Mouse (Mus musculus) 3134 (cell line): ENCODE results near the gene Mrpl12.
A peak's percentile ranks its signal among the peaks of the same experiment; 100 is the strongest.

ENCODE experiments used
- DNase-seq: peaks from one replicate; pipeline ENCODE4 v3.0.0-alpha.2; 2011; ENCODE audit warnings: low spot score; ENCODE audit not compliant: insufficient read length; ENCODE audit errors: extremely low read depth

The Mrpl12 gene

GRCm38 (mm10) chr11:120484265-120484981 is at the start of gene Mrpl12:
Gene Mrpl12, plus strand, starts transcription at chr11:120484613.
- DNase-seq: peak; percentile 92

GRCm38 (mm10) chr11:120437152-120437856 is 47.1 kb upstream of the Mrpl12 start, which contains the start of gene Nploc4:
Gene Nploc4, minus strand, starts transcription at chr11:120437708.
- peak; percentile 87 for DNase-seq

DNA sequence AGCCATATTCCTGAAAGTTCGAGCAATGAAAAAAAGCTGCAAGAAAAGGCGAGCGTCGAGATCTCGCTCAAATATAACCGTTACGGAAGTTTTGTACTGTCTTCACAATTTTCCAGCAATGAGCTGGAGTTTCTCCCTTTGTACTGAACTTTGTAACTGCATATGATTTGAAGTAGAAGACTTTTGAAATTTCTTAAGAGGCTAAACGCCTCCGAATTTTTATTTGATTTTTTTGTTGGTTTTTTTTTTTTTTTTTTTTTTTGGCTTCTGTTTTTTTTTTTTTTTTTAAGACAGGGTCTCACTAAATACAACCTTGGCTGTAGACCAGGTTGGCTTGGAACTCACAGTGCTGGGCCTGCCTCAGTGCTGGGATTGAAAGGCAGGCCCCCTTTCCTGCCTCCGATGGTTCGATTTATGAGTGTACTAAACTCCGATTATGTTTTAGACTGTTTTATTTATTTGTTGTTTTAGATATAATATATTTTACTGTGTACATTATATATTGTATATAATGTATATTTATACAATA is 46.5 kb upstream of the Mrpl12 start:
- no peak for DNase-seq

DNA sequence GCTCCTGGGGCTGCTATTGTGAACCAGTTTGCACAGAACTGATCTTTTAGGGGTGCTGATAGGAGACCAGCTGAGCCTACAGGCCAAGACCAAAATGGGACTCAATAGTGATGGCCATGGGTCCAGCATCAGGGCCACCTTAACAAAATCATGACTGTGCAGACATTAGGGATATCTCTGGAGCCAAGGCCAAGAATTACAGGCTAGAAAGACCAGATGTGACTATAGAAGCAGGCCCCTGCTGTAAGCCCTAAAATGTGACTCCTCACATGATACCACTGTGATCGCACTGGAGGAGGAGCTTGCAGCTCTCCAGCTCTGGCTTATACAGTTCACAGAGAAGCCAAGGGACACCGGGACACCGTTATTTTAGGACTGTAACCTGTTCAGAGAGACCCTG is 42.1 kb upstream of the Mrpl12 start, which contains the start of gene Tspan10:
Gene Tspan10, plus strand, starts transcription at position 301 of the 400 bp plus-strand sequence.
- no peak for DNase-seq

- DNase-seq: no peak
These were observed 41.6 kb upstream of the Mrpl12 start for GRCm38 (mm10) chr11:120442765-120443280.

GRCm38 (mm10) chr11:120444106-120444505 is 40.3 kb upstream of the Mrpl12 start:
- DNase-seq: no peak

DNA sequence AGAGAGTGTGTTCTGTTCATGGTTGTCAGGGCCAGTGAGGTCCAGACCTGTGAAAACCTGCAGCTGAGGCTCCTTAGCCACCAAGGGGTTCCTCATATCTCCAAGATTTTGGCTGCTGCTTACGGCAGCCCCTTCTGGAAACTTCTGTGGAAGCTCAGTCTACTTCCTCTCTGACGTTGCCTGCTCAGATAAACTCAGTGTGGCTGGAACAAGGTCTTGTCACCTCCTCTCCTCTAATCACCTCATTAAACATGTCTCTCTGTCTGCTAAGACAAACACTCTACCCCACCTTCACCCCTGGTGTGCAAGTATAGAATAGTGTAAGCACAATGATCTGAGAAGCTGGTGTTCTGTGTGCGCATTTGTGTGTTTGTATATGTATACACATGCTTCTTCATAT is 38.9 kb upstream of the Mrpl12 start:
- DNase-seq: no peak

DNA sequence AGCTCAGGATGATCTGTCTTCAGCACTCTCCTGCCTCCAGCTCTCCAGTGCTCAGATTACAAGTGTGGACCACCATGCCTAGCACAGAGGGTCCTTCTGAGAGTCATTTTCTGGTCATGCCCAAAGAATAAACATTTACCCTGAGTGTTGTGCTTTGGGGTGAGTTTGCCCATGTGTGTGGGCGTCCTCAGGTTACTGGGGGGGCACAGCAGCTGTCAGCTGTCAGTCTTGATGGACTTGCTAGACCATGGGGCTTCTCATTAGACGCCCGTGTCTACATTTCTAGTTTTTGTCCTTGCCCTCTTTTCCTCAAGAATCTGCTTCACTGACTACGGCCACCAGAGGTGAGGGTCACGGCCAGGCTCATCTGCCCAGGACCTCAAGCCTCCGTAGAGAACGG is 37.2 kb upstream of the Mrpl12 start:
- no peak for DNase-seq

- no peak for DNase-seq
These were observed 32.2 kb upstream of the Mrpl12 start for GRCm38 (mm10) chr11:120452246-120452645.

- DNase-seq: no peak
These were observed 31.1 kb upstream of the Mrpl12 start, which contains the start of gene Pde6g for GRCm38 (mm10) chr11:120453306-120453705. Gene Pde6g, minus strand, starts transcription at chr11:120453500.

DNA sequence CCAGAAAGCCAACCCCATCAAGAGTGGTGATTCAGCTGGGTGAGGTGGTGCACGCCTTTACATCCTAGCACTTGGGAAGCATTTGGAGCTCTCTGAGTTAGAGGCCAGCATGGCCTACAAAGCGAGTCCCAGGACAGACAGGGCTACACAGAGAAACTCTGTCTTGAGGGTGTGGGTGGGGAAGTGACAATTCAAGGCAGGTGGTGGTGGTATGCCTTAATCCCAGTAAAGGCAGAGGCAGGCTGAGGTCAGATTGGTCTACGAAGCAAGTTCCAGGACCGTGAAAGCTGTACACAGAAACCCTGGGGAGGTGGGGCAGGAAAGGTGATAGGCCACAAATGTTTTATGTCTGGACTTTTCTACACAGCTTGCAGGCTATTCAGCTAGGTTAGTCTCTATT is 29.4 kb upstream of the Mrpl12 start:
- no peak for DNase-seq

GRCm38 (mm10) chr11:120455413-120455812 is 29.0 kb upstream of the Mrpl12 start:
- DNase-seq: no peak

GRCm38 (mm10) chr11:120457370-120457769 is 27.0 kb upstream of the Mrpl12 start:
- DNase-seq: no peak

DNA sequence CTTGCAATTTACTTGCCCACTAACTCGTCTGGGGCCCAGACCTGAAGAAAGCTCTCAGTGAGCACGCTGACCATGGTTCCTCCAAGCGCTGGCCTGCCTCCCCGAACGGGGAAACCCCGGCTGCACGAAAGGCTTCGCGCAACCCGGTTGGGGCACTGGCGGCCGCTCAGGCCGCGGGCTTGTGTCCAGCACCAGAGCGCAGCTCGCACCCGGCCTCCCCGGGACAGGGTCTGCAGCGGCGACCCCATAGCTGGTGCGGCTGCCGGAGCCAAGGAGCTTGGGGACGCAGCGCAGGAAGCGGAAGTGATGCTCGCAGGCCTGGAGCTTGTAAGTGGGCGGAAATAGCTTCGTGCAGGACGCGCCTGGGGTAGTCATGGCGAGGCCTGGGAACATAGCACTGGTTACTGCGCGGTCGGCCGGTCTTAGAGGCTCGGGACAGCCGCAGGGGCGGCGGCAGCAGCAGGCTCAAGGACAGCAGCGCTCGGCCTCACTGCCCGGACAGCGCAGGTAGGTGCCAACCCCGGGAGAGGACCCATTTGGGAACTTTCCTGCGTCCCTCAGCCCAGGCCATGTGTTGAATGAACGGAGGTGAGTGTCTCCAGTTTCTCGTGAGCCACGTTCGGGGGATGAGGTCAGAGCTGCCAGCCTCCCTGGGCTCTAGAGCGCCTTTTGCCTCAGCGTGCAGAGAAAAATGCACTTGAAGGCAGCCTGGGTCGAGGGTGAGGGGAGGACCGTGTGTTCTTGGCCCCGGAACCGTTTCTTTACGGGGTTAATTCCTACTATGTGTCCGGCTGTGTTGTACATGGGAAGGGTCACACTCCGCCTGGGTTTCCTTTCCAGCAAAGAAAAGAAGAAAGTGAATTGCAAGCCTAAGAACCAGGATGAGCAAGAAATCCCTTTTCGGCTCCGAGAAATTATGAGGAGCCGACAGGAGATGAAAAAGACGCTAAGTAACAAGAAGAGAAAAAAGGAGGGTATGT is 26.4 kb upstream of the Mrpl12 start, which contains the start of the genes Oxld1 and Ccdc137:
Gene Oxld1, minus strand, starts transcription at position 297 of the 980 bp plus-strand sequence.
Gene Ccdc137, plus strand, starts transcription at position 344 of the 980 bp plus-strand sequence.
- peak; percentile 91 for DNase-seq

DNA sequence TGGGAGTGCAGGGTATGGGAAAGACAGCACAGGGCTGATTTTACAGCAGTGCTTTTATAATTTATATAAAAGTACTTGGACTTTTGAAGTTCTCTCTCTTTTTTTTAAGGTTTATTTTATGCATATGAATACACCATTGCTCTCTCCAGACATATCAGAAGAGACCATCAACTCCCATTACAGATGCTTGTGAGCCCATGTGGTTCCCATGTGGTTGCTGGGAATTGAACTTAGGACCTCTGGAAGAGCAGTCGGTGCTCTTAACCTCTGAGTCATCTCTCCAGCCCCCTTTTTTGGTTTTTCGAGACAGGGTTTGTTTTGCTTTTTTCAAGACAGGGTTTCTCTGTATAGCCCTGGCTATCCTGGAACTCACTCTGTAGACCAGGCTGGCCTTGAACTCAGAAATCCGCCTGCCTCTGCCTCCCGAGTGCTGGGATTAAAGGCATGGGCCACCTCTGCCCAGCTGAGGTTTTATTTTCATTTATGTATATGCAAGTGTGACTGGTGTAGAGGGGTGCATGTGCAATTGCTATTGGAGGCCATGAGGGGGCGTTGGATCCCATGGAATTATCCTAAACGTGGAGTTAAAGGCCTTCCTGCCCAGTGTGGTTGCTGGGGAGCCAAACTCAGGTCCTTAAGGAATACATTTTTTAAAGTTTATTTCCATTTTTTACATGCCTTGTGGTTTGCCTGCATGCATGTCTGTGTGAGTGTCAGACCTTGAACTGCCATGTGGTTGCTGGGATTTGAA is 25.4 kb upstream of the Mrpl12 start:
- no peak for DNase-seq

- no peak for DNase-seq
These were observed 20.9 kb upstream of the Mrpl12 start for GRCm38 (mm10) chr11:120463536-120463935.

DNA sequence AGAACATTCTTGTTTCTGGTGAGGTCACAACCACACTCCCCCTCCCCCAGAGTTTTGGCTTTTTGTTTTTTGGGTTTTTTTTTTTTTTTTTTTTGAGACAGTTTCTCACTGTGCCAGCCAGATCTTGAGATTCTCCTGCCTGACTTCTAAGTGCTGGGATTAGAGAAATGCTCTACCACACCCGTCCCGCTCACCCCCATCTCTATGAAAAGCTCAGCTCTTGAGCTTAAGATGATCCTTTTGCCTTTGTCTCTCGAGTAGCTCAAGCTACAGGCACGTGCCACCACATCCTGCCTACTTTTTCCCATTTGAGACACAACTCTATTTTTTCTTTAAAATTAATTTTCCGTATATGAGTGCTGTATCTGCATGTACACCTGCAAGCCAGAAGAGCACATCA is 20.0 kb upstream of the Mrpl12 start:
- no peak for DNase-seq

- peak; percentile 72 for DNase-seq
These were observed 18.9 kb upstream of the Mrpl12 start for GRCm38 (mm10) chr11:120465521-120465920.

DNA sequence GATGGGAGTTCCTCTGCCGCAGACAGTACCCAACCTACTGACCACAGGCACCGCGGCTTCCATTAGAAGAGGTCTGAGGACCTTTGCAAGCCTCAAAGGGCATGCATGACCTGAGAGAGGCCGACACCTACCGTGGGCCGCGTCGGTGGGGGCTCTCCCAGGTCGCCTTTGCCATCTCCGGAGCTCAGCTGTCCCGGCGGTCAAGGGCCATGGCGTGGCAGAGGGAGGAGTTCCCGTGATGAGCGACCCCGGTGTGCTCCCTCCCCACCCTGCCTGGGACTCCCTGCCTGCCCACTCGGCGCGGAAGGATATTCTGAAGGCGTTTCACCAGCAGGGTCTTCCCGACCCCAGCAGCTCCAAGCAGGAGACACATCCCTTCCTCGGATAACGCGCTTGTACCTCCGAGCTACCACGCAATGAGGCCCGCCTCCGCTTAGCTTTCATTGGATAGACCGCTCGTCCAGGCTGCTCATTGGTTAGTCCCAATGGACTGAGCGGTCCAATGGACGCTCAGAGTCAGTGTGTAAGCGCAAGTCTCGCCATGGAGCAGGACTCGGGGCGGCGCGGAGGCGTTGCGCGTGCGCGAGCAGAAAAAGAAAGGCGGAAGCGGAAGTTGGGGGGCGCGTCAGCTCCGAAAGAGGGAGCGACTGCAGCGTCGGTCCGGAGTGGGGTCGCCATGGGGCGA is 17.2 kb upstream of the Mrpl12 start, which contains the start of gene Arl16:
Gene Arl16, minus strand, starts transcription at position 557 of the 685 bp plus-strand sequence.
- DNase-seq: peak; percentile 98
